Mouse (Mus musculus): ENCODE data around the gene Timm10.

- no peak for TF ChIP-seq CTCF (IDR thresholded peaks at IDR 0.05; ENCODE audit: low read depth)
- no peak for TF ChIP-seq EP300 (IDR thresholded peaks at IDR 0.05; ENCODE audit: low read depth)
Observed at GRCm38 (mm10) chr2:84841905-84842304, 15.1 kb downstream of the Timm10 start.
